Mouse (Mus musculus): Measurements from ENCODE around the gene Zfp982.
"Not testable (repeated sequence)": the region's sequence is repeated elsewhere in the genome, so short reads cannot be mapped to it uniquely, and the experiment has no call there.

The Zfp982 gene

GRCm38 (mm10) chr4:147559096-147559495 is 66.9 kb downstream of the Zfp982 start:
- DNase-seq (ENCODE audit: low read depth, low spot score) = not testable (repeated sequence)

Data from CD4-positive helper T cell, adult 2 months (primary cell).